Mouse (Mus musculus): ENCODE data around the gene Vps37b.

DNA sequence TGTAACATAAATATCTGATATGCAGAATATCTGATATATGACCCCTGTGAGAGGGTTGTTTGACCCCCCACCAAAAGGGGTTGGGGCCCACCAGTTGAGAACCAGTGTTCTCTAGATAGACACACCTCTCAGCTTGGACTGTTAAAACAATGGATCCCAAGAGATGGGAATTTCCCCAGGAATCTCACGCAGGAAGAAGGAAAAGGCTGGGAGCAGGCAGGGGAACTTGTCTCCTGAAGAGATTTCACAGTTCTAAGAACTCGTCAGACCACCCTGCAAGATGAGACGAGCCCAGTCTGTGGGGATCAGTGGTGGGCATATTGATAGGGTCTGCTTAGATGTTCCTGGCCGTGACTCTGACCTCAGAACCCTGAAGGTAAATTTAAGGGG lies 52.1 kb downstream of the Vps37b start:
- TF ChIP-seq CTCF (conservative IDR thresholded peaks at IDR 0.05; ENCODE audit: insufficient read depth, insufficient read length, low read depth, low read length) (no peak), POLR2A (IDR thresholded peaks at IDR 0.05; ENCODE audit: low read depth, low read length) (no peak)

Data from kidney, adult 2 months (tissue).